Mouse (Mus musculus) yolk sac, embryonic 10.5 days (tissue): Measurements from ENCODE around the gene Rasgef1b.
A peak's percentile ranks its signal among the peaks of the same experiment; 100 is the strongest.

Source experiments
- DNase-seq: peaks from one replicate; pipeline ENCODE4 v3.0.0-alpha.2; 2017; ENCODE audit warnings: low spot score

Gene Rasgef1b

DNA sequence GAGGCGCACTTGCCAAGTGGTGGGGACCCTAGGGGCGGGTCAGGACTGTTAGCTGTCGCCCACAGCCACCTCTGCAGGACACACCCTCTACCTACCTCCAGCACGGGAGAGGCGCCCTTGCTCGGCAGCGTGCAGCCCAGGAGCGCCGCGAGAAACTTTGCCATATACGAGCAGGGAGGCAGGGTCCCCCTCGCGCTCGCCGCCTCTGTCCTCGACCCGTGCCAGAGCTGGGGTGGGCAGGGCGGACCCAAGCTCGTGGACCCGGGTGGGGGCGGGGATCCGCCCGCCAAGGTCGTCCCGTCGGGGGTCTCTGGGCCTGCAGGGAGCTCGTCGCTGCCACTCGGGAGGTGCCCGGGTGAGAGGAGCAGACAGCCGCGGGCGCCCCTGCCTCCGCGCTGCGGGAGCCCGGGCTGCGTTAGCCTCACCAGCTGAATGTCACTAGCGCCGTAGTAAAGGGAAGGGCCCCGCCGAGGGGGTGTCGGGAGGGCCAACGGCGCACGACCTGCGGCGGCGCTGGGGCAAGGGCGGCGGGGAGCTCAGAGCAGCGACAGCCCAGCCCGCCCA lies at the start of gene Rasgef1b:
Gene Rasgef1b (minus strand): TSS at position 417 of the 564 bp plus-strand sequence.
- peak; percentile 76 for DNase-seq

DNA sequence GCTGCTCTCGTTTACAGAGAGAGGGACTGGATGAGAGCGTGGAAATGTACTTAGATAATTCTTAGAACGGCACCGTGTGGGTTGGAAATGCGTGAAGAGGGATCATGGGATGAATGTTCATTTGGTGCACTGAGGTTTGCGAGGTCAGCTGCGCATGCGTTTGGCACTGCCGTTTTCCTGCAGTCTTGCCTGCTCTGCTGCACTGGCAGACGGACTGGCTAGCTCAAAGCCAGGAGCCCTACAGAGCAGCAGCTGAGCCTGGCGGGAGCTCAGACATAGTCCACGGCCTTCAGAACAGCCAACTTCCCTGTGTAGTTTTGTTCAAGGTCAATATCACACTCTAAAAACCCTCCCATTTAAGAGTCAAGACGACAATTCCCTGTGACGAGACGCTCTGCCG lies 46.5 kb upstream of the Rasgef1b start:
- no peak for DNase-seq

DNA sequence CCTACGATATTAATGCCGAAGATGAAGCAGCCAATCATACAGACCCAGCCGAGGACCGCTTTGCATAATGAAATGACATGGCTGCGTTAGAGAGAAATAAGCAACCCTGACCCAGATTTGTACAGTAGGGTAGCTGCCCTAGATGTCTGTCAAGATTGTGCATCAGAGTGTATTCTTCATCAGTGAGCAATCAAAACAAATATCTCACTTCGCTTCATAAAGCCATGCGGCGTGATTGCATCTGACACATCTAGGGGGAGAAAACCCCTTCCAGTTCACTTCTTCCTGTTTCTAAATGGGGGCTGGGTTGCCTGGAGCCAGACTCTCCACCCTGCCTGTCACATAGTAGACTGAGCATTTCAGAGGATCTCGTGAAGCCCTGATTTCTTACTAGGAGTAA lies 44.4 kb upstream of the Rasgef1b start:
- DNase-seq, result no peak

DNA sequence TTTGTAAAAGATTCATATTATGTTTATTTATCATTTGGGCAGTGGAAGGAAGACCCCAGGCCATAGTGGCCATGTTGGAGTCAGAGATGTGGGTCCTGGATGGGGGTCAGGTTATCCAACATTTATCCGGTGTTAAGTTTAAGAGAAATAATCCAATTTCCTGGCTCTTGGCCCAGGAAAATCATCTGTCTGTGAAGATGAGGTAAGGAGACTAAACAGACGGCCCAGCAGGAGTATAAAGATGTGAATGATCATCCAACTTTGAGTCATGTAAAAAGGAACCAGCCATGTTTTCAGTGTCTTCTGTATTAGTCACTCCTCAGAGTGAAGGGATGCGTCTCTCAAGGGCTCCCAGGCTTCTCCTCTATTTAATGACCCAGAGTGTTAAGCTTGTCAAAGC lies 35.4 kb upstream of the Rasgef1b start:
- no peak for DNase-seq

DNA sequence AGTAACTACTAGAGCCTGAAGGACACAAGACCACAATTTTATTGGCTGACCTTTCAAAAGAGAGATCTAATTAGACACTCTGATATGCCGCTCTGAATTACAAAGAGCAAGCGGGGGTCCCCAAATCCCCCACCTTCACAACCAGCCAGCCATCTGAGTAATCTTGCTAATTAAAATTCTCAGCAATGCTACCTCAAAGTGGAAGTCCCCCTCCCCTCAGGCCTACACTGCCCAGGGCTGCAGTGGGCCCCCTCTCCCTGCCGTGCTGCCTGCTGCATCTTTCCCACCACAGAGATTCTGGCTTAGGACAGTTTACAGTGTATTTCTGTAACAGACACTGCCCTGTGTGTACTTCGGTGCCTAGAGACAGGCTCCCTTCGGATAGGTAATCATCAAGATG lies 30.0 kb upstream of the Rasgef1b start:
- DNase-seq, result no peak

DNA sequence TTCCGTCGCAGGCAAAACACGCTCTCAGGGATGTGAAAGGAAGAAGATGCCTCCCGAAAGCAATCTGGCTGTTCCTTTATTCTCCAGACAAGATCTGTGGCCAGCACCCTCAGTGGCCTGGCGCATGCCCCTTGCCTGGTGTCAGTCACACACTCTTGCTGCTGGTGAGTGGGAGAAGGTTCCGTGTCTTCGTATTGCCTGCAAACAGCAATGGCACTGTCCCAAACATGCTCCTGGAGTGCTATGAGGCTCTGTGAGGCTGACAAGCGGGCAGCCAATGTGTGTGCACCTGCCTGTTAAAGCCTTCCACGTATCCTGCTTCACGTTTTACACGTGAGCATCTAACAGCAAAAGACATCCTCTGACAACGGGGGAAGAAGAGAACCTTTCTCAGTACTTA lies 25.0 kb upstream of the Rasgef1b start:
- no peak for DNase-seq

DNA sequence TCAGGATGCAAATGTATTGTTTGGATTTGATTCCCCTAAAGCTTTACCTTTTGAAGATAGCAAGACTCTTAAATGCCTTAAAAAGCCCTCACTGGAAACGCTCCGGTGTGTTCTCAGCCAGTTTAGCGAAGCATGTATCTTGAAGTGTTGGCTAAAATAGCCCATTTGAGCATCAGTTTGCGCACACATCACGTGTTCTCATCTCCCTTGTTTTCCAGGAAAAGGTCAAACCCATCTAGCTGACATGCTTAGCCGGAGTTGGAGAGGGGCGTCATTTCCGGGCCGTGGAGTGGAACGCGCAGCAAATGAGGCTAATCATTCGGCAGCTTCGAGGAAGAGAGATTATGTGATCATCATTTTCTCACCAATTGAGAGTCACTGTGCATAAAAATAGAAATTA lies 24.5 kb upstream of the Rasgef1b start:
- DNase-seq, result no peak

DNA sequence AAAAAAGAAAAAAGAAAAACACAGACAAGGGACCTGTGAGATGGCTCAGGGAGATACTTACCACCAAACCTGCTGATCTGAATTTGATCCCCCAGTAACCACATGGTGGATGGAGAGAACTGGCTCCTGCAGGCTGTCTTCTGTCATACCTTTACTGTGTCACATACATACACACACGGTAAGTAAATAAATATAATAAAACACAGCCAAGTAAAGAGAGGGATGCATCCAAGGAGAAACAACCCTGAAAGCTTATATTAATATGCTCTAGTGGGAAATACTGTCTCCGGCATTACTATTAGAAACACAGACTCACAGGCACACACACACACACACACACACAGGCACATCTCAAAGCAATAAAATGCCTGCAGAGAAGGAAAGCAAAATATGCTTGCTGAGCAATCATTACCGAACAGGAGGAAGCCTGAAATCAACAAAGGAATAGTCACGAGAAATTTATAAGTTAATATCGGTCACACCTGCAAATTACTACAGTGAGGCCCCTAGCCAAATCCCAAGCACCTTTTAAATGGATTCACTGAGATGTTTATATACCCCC lies 23.9 kb upstream of the Rasgef1b start:
- DNase-seq, result no peak

DNA sequence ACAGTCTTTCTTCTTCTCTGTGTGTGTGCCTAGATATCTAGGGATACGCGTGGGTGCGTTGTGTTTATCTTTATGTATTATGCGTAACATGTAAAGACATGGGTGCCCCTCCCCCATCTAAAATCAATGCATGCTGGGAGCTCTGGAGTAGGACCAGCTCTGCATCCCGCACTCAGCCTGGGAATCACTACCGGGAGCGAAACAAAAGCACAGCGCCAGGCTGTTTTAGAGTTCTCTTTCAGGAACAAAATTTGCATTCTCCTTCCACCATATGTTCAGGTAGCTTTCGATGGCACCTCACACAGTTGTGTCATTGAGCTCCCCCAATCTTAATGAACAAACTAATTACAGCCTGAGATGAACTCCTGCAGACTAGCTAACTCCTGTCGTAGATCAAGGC lies 19.6 kb upstream of the Rasgef1b start:
- DNase-seq, result no peak

DNA sequence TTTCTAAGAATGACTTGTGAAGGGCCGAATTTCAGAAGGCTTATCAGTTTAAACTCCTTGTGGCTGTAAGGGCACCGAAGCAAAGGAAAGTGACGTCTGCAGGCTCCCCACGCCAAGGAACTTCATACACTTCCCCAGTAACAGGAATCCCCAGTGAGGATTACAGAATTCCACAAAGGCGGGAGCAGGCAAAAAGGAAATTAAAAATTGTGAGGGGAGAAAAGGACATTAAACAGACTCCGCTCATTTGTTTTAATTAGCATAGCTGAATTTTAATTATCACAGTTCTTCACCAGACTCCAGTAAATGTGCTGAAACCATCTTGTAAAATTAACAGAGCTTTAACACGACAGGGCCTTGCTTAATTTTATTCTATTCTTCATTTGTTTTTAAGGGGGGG lies 17.2 kb upstream of the Rasgef1b start:
- no peak for DNase-seq

DNA sequence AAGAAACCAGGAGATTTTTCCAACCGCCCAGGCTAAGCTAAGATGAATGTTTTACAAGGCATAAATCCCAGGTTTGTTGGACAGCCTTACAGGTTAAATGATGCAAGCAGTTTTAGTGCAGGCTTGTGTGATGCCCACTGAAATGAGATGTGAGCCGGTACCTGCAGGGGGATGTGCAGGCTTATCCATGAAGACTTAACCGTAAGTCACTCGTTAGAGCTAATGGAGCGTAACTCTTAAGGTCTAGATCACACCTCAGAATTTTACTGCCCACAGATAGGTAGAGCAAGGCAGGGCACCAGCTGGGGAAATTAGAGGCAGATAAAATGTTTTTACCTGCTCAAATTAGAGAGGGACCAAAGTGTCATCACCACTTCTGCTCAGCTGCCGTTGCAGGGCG lies 14.0 kb upstream of the Rasgef1b start:
- DNase-seq, result no peak

DNA sequence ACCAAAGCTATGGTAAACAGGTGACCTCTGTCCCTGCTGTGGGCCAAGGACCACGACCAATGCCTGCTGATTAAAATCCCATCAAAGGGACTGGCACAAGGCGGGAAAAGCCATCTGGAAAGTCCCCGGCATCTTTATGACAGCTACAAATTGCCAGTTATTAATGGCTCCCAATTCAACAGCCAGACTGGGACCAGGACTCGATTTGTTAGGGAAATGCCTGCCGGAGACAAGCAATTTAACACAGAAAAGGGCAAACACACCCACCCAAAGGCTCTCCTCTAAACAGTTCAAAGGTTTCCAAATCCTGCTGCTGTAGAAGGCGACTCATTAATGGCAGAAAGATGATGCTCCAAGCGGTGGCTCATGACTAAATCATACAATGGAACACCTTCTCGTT lies 13.2 kb upstream of the Rasgef1b start:
- no peak for DNase-seq

DNA sequence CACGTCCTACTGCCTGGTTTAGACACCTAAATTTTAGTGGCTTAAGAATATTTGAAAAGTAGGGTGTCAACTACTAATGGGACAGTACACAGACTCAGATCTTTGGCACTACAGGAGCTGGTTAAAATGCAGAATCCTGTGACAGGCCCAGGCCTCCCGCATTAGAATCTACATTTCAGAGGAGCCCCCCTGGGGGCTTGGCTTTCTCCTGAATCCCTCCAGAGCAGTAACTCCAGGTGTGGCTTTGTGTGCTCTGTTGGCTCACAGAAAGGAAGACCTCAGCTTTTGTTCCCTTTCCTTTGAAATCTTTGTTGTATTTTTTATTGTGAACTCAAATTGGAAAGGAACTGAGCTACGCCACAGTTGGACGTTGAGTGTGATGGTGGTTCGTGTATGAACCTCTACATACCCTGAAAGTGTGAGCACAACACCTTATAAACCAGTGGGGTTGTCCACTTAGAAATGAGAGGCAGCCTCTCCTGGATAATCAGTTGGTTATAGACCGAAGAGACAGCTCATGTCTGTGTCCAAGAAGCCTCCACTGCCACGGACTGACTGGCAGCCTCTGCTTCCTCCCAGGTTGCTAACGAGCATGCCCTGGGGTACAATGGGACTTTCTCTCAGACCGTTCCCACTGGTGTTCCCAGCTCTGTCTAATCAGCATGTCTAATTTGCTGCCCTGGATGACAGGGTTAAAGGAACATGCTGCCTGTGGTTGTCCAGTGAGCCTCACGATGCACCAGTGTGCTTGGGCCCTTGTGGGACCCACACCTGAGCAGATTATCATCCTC lies 9.3 kb upstream of the Rasgef1b start:
- no peak for DNase-seq

DNA sequence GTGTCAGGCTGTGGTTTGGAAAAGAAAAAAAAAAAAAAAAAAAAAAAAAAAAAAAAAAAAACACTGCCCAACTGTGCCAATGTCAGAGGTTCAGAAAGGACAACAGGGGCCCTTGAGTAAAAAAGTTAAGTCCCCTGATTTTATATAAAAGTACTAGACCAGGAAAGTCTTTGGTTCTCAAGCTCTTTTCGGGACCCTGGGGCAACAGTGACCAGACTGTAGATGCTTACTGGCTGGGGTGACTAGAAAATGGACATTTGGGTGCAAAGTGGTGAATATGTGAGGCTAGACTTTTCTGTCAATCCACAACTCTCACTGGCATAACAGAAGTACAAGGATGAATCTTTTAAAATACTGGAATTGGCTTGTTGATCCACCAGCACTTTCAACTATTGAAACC lies 1.1 kb upstream of the Rasgef1b start:
- DNase-seq, result no peak

DNA sequence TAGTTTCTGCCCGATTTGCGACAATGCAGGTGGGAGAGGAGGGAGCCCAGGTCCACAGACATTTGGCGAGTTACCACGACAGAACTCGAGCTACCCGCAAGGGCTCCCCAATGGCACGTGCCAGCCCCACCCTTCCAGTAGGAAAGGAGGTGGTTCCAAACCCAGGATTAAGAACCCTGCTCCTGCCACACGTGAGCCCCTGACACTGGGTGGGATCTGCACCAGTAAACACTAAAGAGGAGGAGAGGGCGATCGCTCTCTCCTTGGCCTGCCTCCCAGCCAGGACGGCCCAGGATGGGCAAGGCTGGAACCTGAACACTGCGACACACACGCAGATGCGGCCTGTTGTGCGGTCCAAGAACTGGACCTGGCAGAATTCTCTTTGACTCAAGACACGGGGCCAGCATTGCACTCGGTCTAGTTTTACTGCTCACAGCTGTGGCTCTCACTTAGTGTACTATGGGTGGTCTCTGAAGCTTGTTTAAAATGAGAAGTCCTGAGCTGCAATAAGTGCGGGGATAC lies 557 bp upstream of the Rasgef1b start:
- DNase-seq, result peak; percentile 15

DNA sequence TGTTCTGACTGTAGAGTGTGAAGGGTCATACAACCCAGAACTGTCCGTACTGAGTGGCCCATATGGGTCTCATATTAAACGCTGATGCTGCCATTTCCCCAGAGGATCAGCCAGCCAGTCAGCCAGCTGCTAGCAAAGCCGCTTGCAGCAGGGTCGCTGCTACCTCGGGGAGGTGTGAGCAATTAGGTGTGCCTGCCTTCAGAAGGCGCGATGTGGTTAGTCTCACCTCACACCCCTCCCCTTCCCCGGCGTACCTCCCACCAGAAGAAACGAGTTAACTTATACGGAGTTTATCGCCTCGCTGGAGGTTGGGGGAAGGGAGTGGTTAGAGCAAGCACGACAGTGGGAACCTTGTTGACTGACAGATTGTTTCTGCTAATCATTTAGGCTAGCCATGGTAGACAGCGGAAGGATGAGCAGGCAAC lies 826 bp downstream of the Rasgef1b start:
- DNase-seq, result peak; percentile 7

DNA sequence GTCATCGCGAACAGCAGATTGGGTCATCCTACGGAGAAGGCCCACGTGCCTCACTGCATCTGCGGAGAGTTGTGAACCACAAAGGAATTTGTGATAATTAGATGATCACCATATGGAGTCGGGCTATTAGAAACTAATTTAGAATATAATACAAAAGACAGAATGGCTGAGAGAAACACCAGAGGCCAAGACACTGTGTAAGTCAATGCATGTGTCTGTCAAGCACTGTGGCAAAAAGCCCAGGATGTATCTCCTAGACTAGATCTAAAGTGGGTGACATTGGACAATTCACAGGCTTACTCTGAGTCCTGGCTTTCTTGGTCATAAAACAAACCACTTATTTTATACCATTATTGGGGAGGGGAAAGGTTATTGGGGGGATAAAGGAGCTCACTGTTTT lies 4.9 kb downstream of the Rasgef1b start:
- DNase-seq, result no peak

DNA sequence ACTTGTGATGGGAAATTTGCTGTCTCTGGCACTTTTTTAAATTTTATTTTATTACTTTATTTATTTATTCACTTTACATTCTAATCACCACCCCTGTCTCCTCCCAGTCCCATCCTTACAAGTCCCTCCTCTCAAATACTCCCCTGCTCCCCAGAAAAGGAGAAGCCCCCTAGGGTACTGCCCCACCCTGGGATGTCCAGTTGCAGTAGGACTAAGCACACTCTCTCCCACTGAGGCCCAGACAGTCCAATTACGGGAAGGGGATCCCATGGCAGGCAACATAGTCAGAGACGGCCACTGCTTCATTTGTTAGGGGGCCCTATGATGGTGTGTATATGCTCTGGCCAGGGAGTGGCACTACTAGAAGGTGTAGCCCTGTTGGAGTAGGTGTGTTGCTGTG lies 6.6 kb downstream of the Rasgef1b start:
- DNase-seq, result no peak

DNA sequence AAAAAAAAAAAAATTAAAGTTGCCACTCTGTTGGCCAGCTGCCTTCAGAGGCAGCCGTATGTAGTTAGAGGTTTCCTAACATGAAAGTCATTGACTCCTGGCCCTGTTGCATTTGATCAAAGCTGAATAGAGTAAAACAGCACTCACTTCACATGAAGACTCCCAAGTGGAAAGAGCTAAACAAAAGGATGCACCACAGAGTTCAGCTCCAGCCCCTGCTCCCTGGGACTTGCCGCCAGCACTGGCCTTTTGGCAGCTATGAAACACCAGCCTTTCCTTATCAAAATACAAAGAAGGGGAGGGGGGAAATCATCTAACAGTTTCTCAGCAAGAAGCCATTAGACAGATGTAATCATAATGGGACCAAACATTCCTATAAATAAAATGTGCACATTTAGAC lies 8.3 kb downstream of the Rasgef1b start:
- DNase-seq, result no peak

DNA sequence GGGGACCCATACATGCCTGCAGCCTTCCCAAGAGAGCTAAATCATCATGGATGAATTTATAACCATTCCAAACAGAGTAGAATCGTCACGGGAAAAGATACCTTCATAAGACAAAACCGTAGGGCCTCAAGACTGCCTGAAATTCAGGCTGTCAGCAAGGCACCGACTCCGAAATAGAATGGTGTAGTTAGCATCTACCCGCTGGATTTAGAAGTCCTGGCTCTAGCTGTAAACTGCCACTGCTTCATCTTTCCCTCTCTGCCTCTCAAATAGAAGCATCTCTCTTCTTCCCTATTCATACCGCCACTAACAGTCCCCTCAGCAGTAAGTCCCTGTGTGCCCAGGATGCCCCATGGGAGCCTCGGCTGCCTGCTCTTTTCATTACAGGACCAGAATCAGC lies 10.9 kb downstream of the Rasgef1b start:
- no peak for DNase-seq

DNA sequence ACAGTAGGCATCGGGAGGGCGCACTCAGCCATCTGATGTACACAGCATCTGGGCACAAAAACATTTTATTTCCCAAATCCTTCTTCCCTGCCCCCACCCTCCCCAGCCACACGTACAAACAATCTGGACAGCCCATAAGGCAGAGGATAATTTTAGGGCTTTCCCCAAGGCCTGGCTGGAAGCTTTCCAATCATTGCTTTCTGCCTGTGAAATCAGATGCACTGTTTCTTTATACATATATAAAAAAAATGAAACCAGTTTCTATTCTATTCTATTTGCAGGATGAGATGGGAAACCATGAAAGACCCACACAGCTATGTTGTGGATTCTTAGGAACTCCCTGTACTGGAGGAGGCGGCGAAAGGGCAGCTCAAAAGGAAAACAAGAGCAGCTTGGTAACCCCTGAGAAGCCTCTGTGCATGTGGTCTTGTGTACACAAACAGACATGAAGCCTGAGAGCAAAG lies 13.6 kb downstream of the Rasgef1b start:
- no peak for DNase-seq

DNA sequence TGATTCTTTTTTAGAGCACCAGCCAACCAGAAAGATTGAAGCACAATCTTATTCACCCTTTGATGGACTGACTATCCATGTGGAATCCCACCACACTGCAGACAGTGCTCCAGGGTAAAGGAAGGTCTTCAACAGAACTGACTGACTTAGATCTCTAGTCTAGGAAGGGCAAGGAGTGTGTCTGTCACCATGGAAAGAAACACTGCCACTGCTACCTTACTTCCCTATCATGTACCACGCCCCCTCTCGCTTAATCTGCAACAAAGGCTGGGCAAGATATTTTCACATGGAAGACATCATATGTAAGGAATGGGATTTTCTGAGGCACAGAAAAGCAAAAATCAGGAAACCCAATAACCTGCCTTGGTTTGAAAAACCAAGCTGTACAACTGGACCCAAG lies 16.9 kb downstream of the Rasgef1b start:
- DNase-seq, result no peak

DNA sequence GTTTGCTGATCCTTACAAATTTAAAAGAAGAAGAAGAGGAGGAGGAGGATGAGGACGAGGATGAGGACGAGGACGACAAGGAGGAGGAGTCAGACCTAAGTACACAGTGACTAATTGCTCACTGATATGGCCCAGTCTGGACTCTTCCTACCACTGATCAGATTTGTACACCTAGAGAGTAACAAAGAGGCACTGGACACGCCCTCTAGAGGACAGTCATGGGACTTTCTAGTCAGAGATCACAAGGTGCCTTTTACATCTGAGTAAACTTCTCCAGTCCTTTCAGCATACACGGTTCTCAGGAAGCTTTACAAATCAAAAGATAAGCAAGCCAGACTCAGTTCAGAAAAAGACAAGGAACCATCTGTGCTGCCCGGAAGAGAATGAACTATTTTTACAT lies 20.2 kb downstream of the Rasgef1b start:
- DNase-seq, result no peak
